Mouse (Mus musculus) CH12.LX (cell line): ENCODE measurements around the gene Per3. TPM values are rescaled to one million over a fixed set of nuclear protein-coding genes. Genes with fewer than 3 reads are reported as not detected.

ENCODE experiments used
- DNase-seq: peaks from one replicate; pipeline ENCODE4 v3.0.0-alpha.2; 2013; ENCODE audit errors: extremely low read depth
- H3K27ac ChIP-seq: 2 replicates; pipeline ENCODE4 v1.5.1; 2012; ENCODE audit warnings: low read depth, mild to moderate bottlenecking, control low read depth, moderate library complexity; ENCODE audit not compliant: insufficient read depth
- H3K27me3 ChIP-seq: replicated peaks from 2 replicates; pipeline ENCODE3; 2012; ENCODE audit warnings: inconsistent platforms
- H3K36me3 ChIP-seq, 2 experiments: replicated peaks in 1 of 2; 2 replicates each; pipeline versions ENCODE3 to v1.6.1; 2012; ENCODE audit warnings: inconsistent platforms in 1 of 2, low read length in 1 of 2, mild to moderate bottlenecking in 1 of 2, mixed read lengths in 1 of 2, moderate library complexity in 1 of 2; ENCODE audit not compliant: control insufficient read depth in 1 of 2, insufficient read depth in 1 of 2
- H3K4me1 ChIP-seq, 2 experiments: 2 replicates each; pipeline ENCODE4 v1.6.1; 2012; ENCODE audit warnings: inconsistent platforms in 1 of 2, moderate library complexity in 1 of 2; ENCODE audit not compliant: insufficient read depth in 2 of 2, control insufficient read depth in 1 of 2
- H3K4me2 ChIP-seq: 2 replicates; pipeline ENCODE4 v1.6.1; 2012; ENCODE audit warnings: low read depth, mild to moderate bottlenecking, control low read depth; ENCODE audit not compliant: poor library complexity, insufficient read depth, severe bottlenecking
- H3K4me3 ChIP-seq, 3 experiments: fragments of 150-350 bp in 1 of 3; sonication (generic) in 1 of 3; replicated peaks in 1 of 3; 2 replicates each; pipeline versions ENCODE3 to v1.5.1; 2011 to 2012; ENCODE audit warnings: low read depth in 2 of 3, low read length in 2 of 3, mild to moderate bottlenecking in 2 of 3, moderate library complexity in 2 of 3, control low read depth in 1 of 3, improper control_type of control experiment in 1 of 3, inconsistent platforms in 1 of 3, mixed read lengths in 1 of 3; ENCODE audit not compliant: poor library complexity in 1 of 3
- H3K79me2 ChIP-seq: replicated peaks from 2 replicates; pipeline ENCODE4 v1.6.1; 2012; ENCODE audit warnings: mild to moderate bottlenecking, moderate library complexity; ENCODE audit not compliant: control insufficient read depth, poor library complexity, insufficient read depth, severe bottlenecking; ENCODE audit errors: extremely low read depth
- H3K9ac ChIP-seq: 2 replicates; pipeline ENCODE4 v1.6.1; 2012; ENCODE audit warnings: low read depth, mild to moderate bottlenecking, control low read depth, moderate library complexity; ENCODE audit not compliant: insufficient read depth
- H3K9me3 ChIP-seq: replicated peaks from 2 replicates; pipeline ENCODE3; 2012; ENCODE audit warnings: low read length, inconsistent platforms, mixed read lengths
- BHLHE40 ChIP-seq: IDR thresholded peaks from 2 replicates; pipeline ENCODE4 v1.6.1; 2011; ENCODE audit warnings: mild to moderate bottlenecking, low read depth, low read length, improper control_type of control experiment
- CHD1 ChIP-seq: IDR thresholded peaks from 2 replicates; pipeline ENCODE4 v1.6.1; 2012; ENCODE audit warnings: low read depth, low read length, improper control_type of control experiment, inconsistent platforms
- CTCF ChIP-seq, 2 experiments: IDR thresholded peaks in 1 of 2; conservative IDR thresholded peaks in 1 of 2; 2 replicates each; pipeline ENCODE4 v1.5.1; 2011 to 2012; ENCODE audit warnings: low read depth in 2 of 2, low read length in 2 of 2, improper control_type of control experiment in 1 of 2, inconsistent platforms in 1 of 2, mild to moderate bottlenecking in 1 of 2, moderate library complexity in 1 of 2
- ELF1 ChIP-seq: IDR thresholded peaks from 2 replicates; pipeline ENCODE4 v1.6.1; 2014; ENCODE audit warnings: low read depth, mild to moderate bottlenecking, inconsistent platforms, low read length, improper control_type of control experiment
- EP300 ChIP-seq: IDR thresholded peaks from 2 replicates; pipeline ENCODE4 v1.6.1; 2011; ENCODE audit warnings: low read length, improper control_type of control experiment
- ETS1 ChIP-seq: conservative IDR thresholded peaks from 2 replicates; pipeline ENCODE4 v1.6.1; 2012; ENCODE audit warnings: low read depth, mild to moderate bottlenecking, inconsistent platforms, low read length, improper control_type of control experiment, moderate library complexity
- GABPA ChIP-seq: IDR thresholded peaks from 2 replicates; pipeline ENCODE4 v1.6.1; 2012; ENCODE audit warnings: low read depth, low read length, improper control_type of control experiment, inconsistent platforms; ENCODE audit not compliant: insufficient replicate concordance
- HCFC1 ChIP-seq: IDR thresholded peaks from 2 replicates; pipeline ENCODE4 v1.6.1; 2012; ENCODE audit warnings: low read depth, mild to moderate bottlenecking, inconsistent platforms, low read length, improper control_type of control experiment
- JUN ChIP-seq: IDR thresholded peaks from 2 replicates; pipeline ENCODE4 v1.6.1; 2011; ENCODE audit warnings: low read depth, mild to moderate bottlenecking, low read length, improper control_type of control experiment, moderate library complexity; ENCODE audit not compliant: insufficient read depth
- JUND ChIP-seq: conservative IDR thresholded peaks from 2 replicates; pipeline ENCODE4 v1.6.1; 2011; ENCODE audit warnings: low read depth, low read length, improper control_type of control experiment
- KAT2A ChIP-seq: IDR thresholded peaks from 2 replicates; pipeline ENCODE4 v1.6.1; 2012; ENCODE audit warnings: low read length, improper control_type of control experiment, inconsistent platforms; ENCODE audit not compliant: insufficient replicate concordance
- MAFK ChIP-seq: IDR thresholded peaks from 2 replicates; pipeline ENCODE4 v1.6.1; 2011; ENCODE audit warnings: low read length, improper control_type of control experiment; ENCODE audit not compliant: insufficient replicate concordance
- MAZ ChIP-seq: IDR thresholded peaks from 2 replicates; pipeline ENCODE4 v1.6.1; 2012; ENCODE audit warnings: low read depth, mild to moderate bottlenecking, inconsistent platforms, low read length, improper control_type of control experiment, moderate library complexity
- MXI1 ChIP-seq: IDR thresholded peaks from 2 replicates; pipeline ENCODE4 v1.6.1; 2011; ENCODE audit warnings: mild to moderate bottlenecking, low read depth, low read length, improper control_type of control experiment
- NELFE ChIP-seq: IDR thresholded peaks from 2 replicates; pipeline ENCODE4 v1.6.1; 2011; ENCODE audit warnings: low read depth, low read length, improper control_type of control experiment
- NRF1 ChIP-seq: IDR thresholded peaks from 2 replicates; pipeline ENCODE4 v1.6.1; 2014; ENCODE audit warnings: low read depth, mild to moderate bottlenecking, inconsistent platforms, low read length, improper control_type of control experiment, moderate library complexity
- PAX5 ChIP-seq: IDR thresholded peaks from 2 replicates; pipeline ENCODE4 v1.6.1; 2012; ENCODE audit warnings: low read length, inconsistent platforms, mixed read lengths
- POLR2A ChIP-seq: IDR thresholded peaks from 2 replicates; pipeline ENCODE4 v1.6.1; 2011; ENCODE audit warnings: low read depth, mild to moderate bottlenecking, improper control_type of control experiment, low read length
- RAD21 ChIP-seq: IDR thresholded peaks from 2 replicates; pipeline ENCODE4 v1.6.1; 2011; ENCODE audit warnings: low read depth, mild to moderate bottlenecking, low read length, improper control_type of control experiment, moderate library complexity
- RCOR1 ChIP-seq: conservative IDR thresholded peaks from 2 replicates; pipeline ENCODE4 v1.6.1; 2012; ENCODE audit warnings: low read depth, mild to moderate bottlenecking, inconsistent platforms, low read length, improper control_type of control experiment
- SMC3 ChIP-seq: IDR thresholded peaks from 2 replicates; pipeline ENCODE4 v1.6.1; 2011; ENCODE audit warnings: low read depth, low read length, improper control_type of control experiment
- TBP ChIP-seq: conservative IDR thresholded peaks from 2 replicates; pipeline ENCODE4 v1.6.1; 2011; ENCODE audit warnings: low read depth, low read length, improper control_type of control experiment
- TCF12 ChIP-seq: IDR thresholded peaks from 2 replicates; pipeline ENCODE4 v1.6.1; 2014; ENCODE audit warnings: low read depth, mild to moderate bottlenecking, inconsistent platforms, low read length, improper control_type of control experiment
- USF1 ChIP-seq: IDR thresholded peaks from 2 replicates; pipeline ENCODE4 v1.6.1; 2014; ENCODE audit warnings: low read depth, mild to moderate bottlenecking, inconsistent platforms, low read length, improper control_type of control experiment
- USF2 ChIP-seq: conservative IDR thresholded peaks from 2 replicates; pipeline ENCODE4 v1.6.1; 2011; ENCODE audit warnings: low read depth, low read length, improper control_type of control experiment
- ZC3H11A ChIP-seq: IDR thresholded peaks from 2 replicates; pipeline ENCODE4 v1.6.1; 2012; ENCODE audit warnings: low read depth, mild to moderate bottlenecking, inconsistent platforms, low read length, improper control_type of control experiment
- ZMIZ1 ChIP-seq: IDR thresholded peaks from 2 replicates; pipeline ENCODE4 v1.6.1; 2012; ENCODE audit warnings: low read depth, mild to moderate bottlenecking, inconsistent platforms, low read length, improper control_type of control experiment
- ZNF384 ChIP-seq: IDR thresholded peaks from 2 replicates; pipeline ENCODE4 v1.6.1; 2012; ENCODE audit warnings: low read depth, low read length, improper control_type of control experiment, inconsistent platforms
- dilution Hi-C: fragments of 300-500 bp; cut with MboI; formaldehyde crosslinking; loops from 2 replicates; pipeline ENCODE4 v1.14.3; 2020; ENCODE audit warnings: low sequenced_read_pairs; ENCODE audit not compliant: extremely low pct_unique_long_range_greater_than_20kb, extremely low pct_ligation_motif_present
- in situ Hi-C: fragments of 300-500 bp; cut with MboI; formaldehyde crosslinking; loops from 3 replicates; pipeline ENCODE4 v1.14.3; 2019; ENCODE audit warnings: low sequenced_read_pairs, low pct_ligation_motif_present, low pct_unique_long_range_greater_than_20kb, mixed read lengths
- polyA plus RNA-seq: library from polyadenylated mRNA; unstranded; fragments of >175 nt; gene quantifications from 2 replicates; pipeline ENCODE4 v1.2.1, GENCODE M21; 2012; ENCODE audit warnings: low read depth; ENCODE audit not compliant: insufficient read length
- total RNA-seq, 2 experiments: library from RNA; depleted of rRNA; stranded (reverse); fragments of 300-350 nt in 1 of 2; fragments of >200 nt in 1 of 2; gene quantifications; 2 replicates each; pipeline ENCODE4 v1.2.3; 2012 to 2014

Gene Per3
- total and polyA plus RNA-seq, 3 experiments = 0.56 to 0.81 (median 0.74) TPM

- Histone ChIP-seq H3K4me2 (peak overlapping the region; percentile 72; the same call in 1 of the 2 replicates), H3K4me3 (peak overlapping the region in 1 of 3 experiments; percentile 99), H3K27me3 (no peaks in the 10 kb centered on the region), H3K36me3 (peaks cover 7 to 21% of the 10 kb centered on the region in 2 experiments), H3K79me2 (peaks cover 10% of the 10 kb centered on the region), H3K27ac (no peak overlapping the region), H3K9me3 (peaks cover 19% of the 10 kb centered on the region), H3K4me1 (peaks cover 3 to 10% of the 10 kb centered on the region in 2 experiments; a peak in 2 of 4 replicates)
- dilution Hi-C loops = no loop called here
- in situ Hi-C loops = no loop called here
- no peak for DNase-seq
- no peak for TF ChIP-seq USF1
- TF ChIP-seq NRF1 = no peak
- TF ChIP-seq KAT2A = no peak
- TF ChIP-seq RAD21 = no peak
- TF ChIP-seq ZMIZ1 = no peak
- TF ChIP-seq CTCF (conservative IDR thresholded peaks at IDR 0.05 in 1 of 2, IDR thresholded peaks at IDR 0.05 in 1 of 2; ENCODE audit: low read depth in 2 of 2, low read length in 2 of 2) = no peak
- no peak for TF ChIP-seq JUN
- TF ChIP-seq, all 38 proteins: peak for 0
- no peak overlapping the region for H3K9ac ChIP-seq
These were observed 14.2 kb upstream of the Per3 start for GRCm38 (mm10) chr4:151058634-151059033.

- H3K36me3 ChIP-seq = peaks cover 7 to 28% of the 10 kb centered on the region in 2 experiments
- in situ Hi-C loops (no loop called here), dilution Hi-C loops (no loop called here)
- peaks cover 19% of the 10 kb centered on the region for H3K9me3 ChIP-seq
- no peaks in the 10 kb centered on the region for H3K27me3 ChIP-seq
- peak; percentile 98 for DNase-seq
- peaks cover 12% of the 10 kb centered on the region for H3K79me2 ChIP-seq
- peak within 1 kb of the TSS; percentile 49 for H3K27ac ChIP-seq
- H3K9ac ChIP-seq = peak within 1 kb of the TSS; percentile 82
- H3K4me2 ChIP-seq = peak within 1 kb of the TSS; percentile 72
- H3K4me1 ChIP-seq = peaks cover 7 to 15% of the 10 kb centered on the region in 2 experiments; a peak in 3 of 4 replicates
- H3K4me3 ChIP-seq = peak within 1 kb of the TSS; percentile 80 to 99 (median 97)
- TF ChIP-seq ZC3H11A (no peak), ELF1 (peak; percentile 92), ZNF384 (no peak), CHD1 (no peak; the same call in 1 of the 2 replicates), KAT2A (no peak), CTCF (conservative IDR thresholded peaks at IDR 0.05 in 1 of 2, IDR thresholded peaks at IDR 0.05 in 1 of 2; ENCODE audit: low read depth in 2 of 2, low read length in 2 of 2) (no peak), ETS1 (no peak; the same call in 1 of the 2 replicates), EP300 (no peak), JUN (no peak), USF1 (no peak), GABPA (no peak), MXI1 (peak; percentile 21; the same call in 1 of the 2 replicates), TCF12 (peak; percentile 23; the same call in 1 of the 2 replicates), TBP (no peak), RAD21 (no peak), PAX5 (no peak), RCOR1 (no peak), ZMIZ1 (peak; percentile 76), BHLHE40 (no peak), JUND (no peak), MAZ (0 out of 2 replicates have a peak, but pooled peaks have one; percentile 32), POLR2A (peak; percentile 82), NRF1 (peak; percentile 88), NELFE (peak; percentile 81), SMC3 (no peak), USF2 (no peak), MAFK (no peak), HCFC1 (peak; percentile 82)
These were observed 13.2 kb upstream of the Per3 start, which contains the start of gene Vamp3 for GRCm38 (mm10) chr4:151057347-151058321. Gene Vamp3, minus strand, starts transcription at chr4:151057963.
